Mouse (Mus musculus) testis, adult 2 months (tissue): Measurements from ENCODE around the gene Fgf22.

ENCODE experiments used
- CTCF ChIP-seq: fragments of 200-500 bp; IDR thresholded peaks from 2 replicates; pipeline ENCODE4 v1.5.1; 2012; ENCODE audit warnings: low read depth, mild to moderate bottlenecking, inconsistent platforms, low read length, moderate library complexity; ENCODE audit not compliant: control insufficient read depth, insufficient read depth, insufficient replicate concordance
- POLR2A ChIP-seq: fragments of 200-500 bp; IDR thresholded peaks from 2 replicates; pipeline ENCODE4 v1.6.1; 2012; ENCODE audit warnings: low read depth, mild to moderate bottlenecking, inconsistent platforms, low read length, moderate library complexity; ENCODE audit not compliant: control insufficient read depth

DNA sequence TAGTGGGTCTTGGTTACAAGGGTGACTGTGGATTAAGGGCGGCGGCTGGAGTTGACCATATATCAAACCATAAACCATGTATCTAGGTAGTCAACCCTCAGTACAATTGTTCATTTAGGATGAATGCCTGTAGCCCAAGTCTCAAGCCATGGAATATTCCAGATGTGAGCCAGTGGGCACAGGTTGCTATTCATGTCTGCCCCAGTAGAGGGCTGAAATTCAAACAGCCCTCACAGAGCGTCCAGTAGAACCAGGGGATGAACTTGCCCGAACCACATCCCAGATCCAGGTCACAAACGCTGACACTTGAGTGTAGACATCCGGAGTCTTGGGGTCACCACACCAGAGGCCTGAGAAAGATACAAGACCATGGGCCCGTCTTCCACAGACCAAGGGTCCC lies 28.2 kb downstream of the Fgf22 start:
- TF ChIP-seq CTCF (no peak; the same call in 1 of the 2 replicates), POLR2A (no peak)
